Mouse (Mus musculus): ENCODE data around the gene Rgl2.

DNA sequence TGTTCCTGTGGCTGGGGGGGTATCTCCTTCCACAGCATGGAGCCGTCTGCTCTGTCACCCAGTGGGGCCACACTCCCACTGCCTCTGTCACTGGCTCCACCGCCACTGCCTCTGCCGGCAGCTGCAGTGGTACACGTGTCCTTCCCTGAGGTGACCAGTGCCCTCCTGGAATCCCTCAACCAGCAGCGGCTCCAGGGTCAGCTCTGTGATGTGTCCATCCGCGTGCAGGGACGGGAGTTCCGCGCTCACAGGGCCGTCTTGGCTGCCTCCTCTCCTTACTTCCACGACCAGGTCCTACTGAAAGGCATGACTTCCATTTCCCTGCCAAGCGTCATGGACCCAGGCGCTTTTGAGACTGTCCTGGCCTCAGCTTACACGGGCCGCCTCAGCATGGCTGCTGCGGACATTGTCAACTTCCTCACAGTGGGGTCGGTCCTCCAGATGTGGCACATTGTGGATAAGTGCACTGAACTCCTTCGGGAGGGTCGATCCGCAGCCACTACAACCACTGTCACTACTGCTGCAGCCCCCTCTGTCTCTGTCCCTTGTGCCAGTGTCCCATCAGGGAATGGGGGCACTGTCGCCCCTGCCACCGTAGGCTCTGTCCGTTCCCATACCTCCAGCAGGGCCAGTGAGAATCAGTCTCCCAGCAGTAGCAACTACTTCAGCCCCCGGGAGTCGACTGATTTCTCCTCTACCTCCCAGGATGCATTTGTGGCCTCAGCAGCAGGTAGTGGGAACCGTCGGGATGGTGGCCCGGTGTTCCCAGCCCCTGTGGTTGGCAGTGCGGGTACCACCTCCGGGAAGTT is 12.3 kb upstream of the Rgl2 start:
- TF ChIP-seq CTCF (IDR thresholded peaks at IDR 0.05; ENCODE audit: borderline replicate concordance, control insufficient read depth, extremely low read depth, insufficient read depth, low read length, poor library complexity): no peak
- TF ChIP-seq POLR2A (IDR thresholded peaks at IDR 0.05; ENCODE audit: control insufficient read depth, extremely low read depth, insufficient read depth, low read length, poor library complexity): no peak

Measured in thymus, adult 2 months (tissue).